In the genomic region with DNA sequence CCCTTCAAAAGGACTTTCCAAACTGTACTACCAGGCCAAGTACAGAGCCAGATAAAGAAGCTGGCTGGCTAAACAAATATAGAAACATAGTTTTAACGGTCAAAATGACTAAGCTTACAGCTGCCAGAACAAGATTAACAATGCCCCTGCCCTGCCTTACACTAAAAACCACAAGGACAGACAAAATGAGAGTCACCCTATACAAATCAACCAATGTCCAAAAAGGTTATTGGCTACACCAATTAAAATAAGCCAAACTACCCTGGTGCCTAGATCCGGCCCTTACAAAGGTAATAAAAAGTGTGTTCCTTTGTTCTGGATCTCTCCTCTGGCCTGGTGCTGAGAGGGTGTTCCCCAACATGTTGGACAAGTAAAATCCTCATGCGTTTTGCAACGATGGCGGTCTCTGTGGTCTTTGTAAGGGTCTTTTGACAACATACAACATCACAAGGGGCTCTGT, we compare ENCODE assay signal across 7 mouse cellular contexts. TPM values are rescaled to one million over a fixed set of nuclear protein-coding genes. Genes with fewer than 3 reads are reported as not detected.
DNase-seq lines count a peak whose midpoint lies in the region; ATAC-seq and TF ChIP-seq lines count a peak whose summit lies in the region.

No protein-coding gene starts in this region.

- no peak for DNase-seq in lung, postnatal 0 days (ENCODE audit: low spot score)
- DNase-seq in lung, postnatal 14 days: no peak
- DNase-seq in embryonic facial prominence, embryonic 14.5 days (ENCODE audit: low spot score): no peak
- DNase-seq in intestine, embryonic 14.5 days (ENCODE audit: low spot score): peak; percentile 54
- DNase-seq in left cerebral cortex, adult 9 months (ENCODE audit: low spot score in 2 of 2): no peak
- no peak for DNase-seq in cerebellum, postnatal 36 days

- peak overlapping the region; percentile 63; the same call in 1 of the 2 replicates for H3K4me2 ChIP-seq in lung, postnatal 0 days (replicated peaks; ENCODE audit: low read depth, low read length)
- H3K4me2 ChIP-seq in embryonic facial prominence, embryonic 14.5 days (ENCODE audit: low read depth, low read length): peak overlapping the region; percentile 60
- H3K4me2 ChIP-seq in intestine, embryonic 14.5 days (ENCODE audit: low read length): peak overlapping the region; percentile 59
- H3K4me2 ChIP-seq in neural tube, embryonic 13.5 days: peak overlapping the region; percentile 57

- H3K4me3 ChIP-seq in lung, postnatal 0 days (ENCODE audit: low read depth, low read length): 0 out of 2 replicates have a peak overlapping the region, but pooled peaks have one; percentile 77
- H3K4me3 ChIP-seq in embryonic facial prominence, embryonic 14.5 days (ENCODE audit: low read depth, low read length): peak overlapping the region; percentile 72
- H3K4me3 ChIP-seq in intestine, embryonic 14.5 days (ENCODE audit: low read depth, low read length): peak overlapping the region; percentile 59
- peak overlapping the region; percentile 79 for H3K4me3 ChIP-seq in neural tube, embryonic 13.5 days

- no peak for TF ChIP-seq CTCF in lung, postnatal 0 days (IDR thresholded peaks at IDR 0.05)

- TF ChIP-seq EP300 in lung, postnatal 0 days (IDR thresholded peaks at IDR 0.05): no peak

- H3K9me3 ChIP-seq in lung, postnatal 0 days (ENCODE audit: low read length): no peaks in the 10 kb centered on the region
- peaks cover 6% of the 10 kb centered on the region; the same call in 1 of the 2 replicates for H3K9me3 ChIP-seq in embryonic facial prominence, embryonic 14.5 days (ENCODE audit: control insufficient read depth, low read length)
- H3K9me3 ChIP-seq in intestine, embryonic 14.5 days (ENCODE audit: control insufficient read depth, low read length): 0 out of 2 replicates have a peak, but pooled peaks cover 3% of the 10 kb centered on the region
- H3K9me3 ChIP-seq in neural tube, embryonic 13.5 days: no peaks in the 10 kb centered on the region

- ATAC-seq in lung, postnatal 0 days: no peak
- ATAC-seq in embryonic facial prominence, embryonic 14.5 days (ENCODE audit: low read depth): no peak
- 0 out of 2 replicates have a peak, but pooled peaks have one; percentile 2 for ATAC-seq in intestine, embryonic 14.5 days (replicated peaks; ENCODE audit: low FRiP score, low TSS enrichment, low read depth)
- no peak; the same call in 1 of the 2 replicates for ATAC-seq in neural tube, embryonic 13.5 days (ENCODE audit: low read depth)

- no peak overlapping the region for H3K9ac ChIP-seq in lung, postnatal 0 days (replicated peaks; ENCODE audit: low read depth)
- no peak overlapping the region for H3K9ac ChIP-seq in embryonic facial prominence, embryonic 14.5 days (ENCODE audit: low read depth, low read length)
- H3K9ac ChIP-seq in intestine, embryonic 14.5 days (ENCODE audit: low read length): no peak overlapping the region
- peak overlapping the region; percentile 91; the same call in 1 of the 2 replicates for H3K9ac ChIP-seq in neural tube, embryonic 13.5 days

- H3K27me3 ChIP-seq in lung, postnatal 0 days (replicated peaks; ENCODE audit: insufficient read depth, low read length): no peaks in the 10 kb centered on the region
- no peaks in the 10 kb centered on the region for H3K27me3 ChIP-seq in embryonic facial prominence, embryonic 14.5 days (replicated peaks; ENCODE audit: control insufficient read depth, insufficient read depth, low read length)
- no peaks in the 10 kb centered on the region for H3K27me3 ChIP-seq in intestine, embryonic 14.5 days (replicated peaks; ENCODE audit: control insufficient read depth, insufficient read depth, low read length)
- no peaks in the 10 kb centered on the region for H3K27me3 ChIP-seq in neural tube, embryonic 13.5 days

- no peaks in the 10 kb centered on the region for H3K36me3 ChIP-seq in lung, postnatal 0 days (ENCODE audit: insufficient read depth, low read length)
- no peaks in the 10 kb centered on the region for H3K36me3 ChIP-seq in embryonic facial prominence, embryonic 14.5 days (ENCODE audit: control insufficient read depth, insufficient read depth, low read length)
- H3K36me3 ChIP-seq in intestine, embryonic 14.5 days (ENCODE audit: control insufficient read depth, insufficient read depth, low read length): no peaks in the 10 kb centered on the region
- H3K36me3 ChIP-seq in neural tube, embryonic 13.5 days: no peaks in the 10 kb centered on the region

- H3K4me1 ChIP-seq in lung, postnatal 0 days (ENCODE audit: insufficient read depth, low read depth, low read length): no peaks in the 10 kb centered on the region
- no peaks in the 10 kb centered on the region for H3K4me1 ChIP-seq in embryonic facial prominence, embryonic 14.5 days (ENCODE audit: control insufficient read depth, insufficient read depth, low read length)
- H3K4me1 ChIP-seq in intestine, embryonic 14.5 days (replicated peaks; ENCODE audit: control insufficient read depth, insufficient read depth, low read length): 0 out of 2 replicates have a peak, but pooled peaks cover 3% of the 10 kb centered on the region
- peaks cover 6% of the 10 kb centered on the region; the same call in 1 of the 2 replicates for H3K4me1 ChIP-seq in neural tube, embryonic 13.5 days (replicated peaks)

- WGBS in lung, postnatal 0 days: 95% methylated on average over 5 of the region's 5 CpGs
- 98% methylated on average over 5 of the region's 5 CpGs for WGBS in embryonic facial prominence, embryonic 14.5 days
- 94% methylated on average over 5 of the region's 5 CpGs for WGBS in intestine, embryonic 14.5 days
- WGBS in neural tube, embryonic 13.5 days: 94% methylated on average over 5 of the region's 5 CpGs

- 0 out of 2 replicates have a peak overlapping the region, but pooled peaks have one; percentile 95 for H3K27ac ChIP-seq in lung, postnatal 0 days (ENCODE audit: low read length)
- peak overlapping the region; percentile 97 for H3K27ac ChIP-seq in embryonic facial prominence, embryonic 14.5 days (replicated peaks; ENCODE audit: low read depth, low read length)
- H3K27ac ChIP-seq in intestine, embryonic 14.5 days (ENCODE audit: low read depth): peak overlapping the region; percentile 92
- H3K27ac ChIP-seq in neural tube, embryonic 13.5 days (replicated peaks): peak overlapping the region; percentile 99

RNA-seq across cellular contexts. Expression of a gene that starts 0.6 kb away (rescaled TPM):
- polyA plus RNA-seq in lung, postnatal 0 days (2015; fragmentation: Nextera tagmentation; extraction: Ambion mirVana): 2.2 and 2.8 TPM in 2 replicates
- polyA plus RNA-seq in embryonic facial prominence, embryonic 14.5 days (2014; fragmentation: Nextera tagmentation; extraction: Ambion mirVana): 3.9 and 5.1 TPM in 2 replicates
- polyA plus RNA-seq in intestine, embryonic 14.5 days (2014; fragmentation: Nextera tagmentation; extraction: Ambion mirVana): 4.1 and 6.4 TPM in 2 replicates
- 12.5 and 15.0 TPM in 2 replicates for polyA plus RNA-seq in neural tube, embryonic 13.5 days (2015; fragmentation: Nextera tagmentation; extraction: Ambion mirVana)

RNA-seq across cellular contexts. Expression of a gene that starts 0.6 kb away (rescaled TPM):
- polyA plus RNA-seq in lung, postnatal 0 days (2015; fragmentation: Nextera tagmentation; extraction: Ambion mirVana): 11.9 and 12.9 TPM in 2 replicates
- polyA plus RNA-seq in embryonic facial prominence, embryonic 14.5 days (2014; fragmentation: Nextera tagmentation; extraction: Ambion mirVana): 18.7 and 20.6 TPM in 2 replicates
- 23.1 and 25.2 TPM in 2 replicates for polyA plus RNA-seq in intestine, embryonic 14.5 days (2014; fragmentation: Nextera tagmentation; extraction: Ambion mirVana)
- polyA plus RNA-seq in neural tube, embryonic 13.5 days (2015; fragmentation: Nextera tagmentation; extraction: Ambion mirVana): 32.4 and 37.9 TPM in 2 replicates

RNA-seq across cellular contexts. Expression of a gene that starts 26.0 kb away (rescaled TPM):
- polyA plus RNA-seq in lung, postnatal 0 days (2015; fragmentation: Nextera tagmentation; extraction: Ambion mirVana): 3.6 and 3.9 TPM in 2 replicates
- polyA plus RNA-seq in embryonic facial prominence, embryonic 14.5 days (2014; fragmentation: Nextera tagmentation; extraction: Ambion mirVana): 7.1 and 7.9 TPM in 2 replicates
- polyA plus RNA-seq in intestine, embryonic 14.5 days (2014; fragmentation: Nextera tagmentation; extraction: Ambion mirVana): 5.8 and 6.9 TPM in 2 replicates
- polyA plus RNA-seq in neural tube, embryonic 13.5 days (2015; fragmentation: Nextera tagmentation; extraction: Ambion mirVana): 5.9 and 7.0 TPM in 2 replicates

RNA-seq across cellular contexts. Expression of a gene that starts 43.0 kb away (rescaled TPM):
- polyA plus RNA-seq in lung, postnatal 0 days (2015; fragmentation: Nextera tagmentation; extraction: Ambion mirVana): 12.3 and 12.8 TPM in 2 replicates
- polyA plus RNA-seq in embryonic facial prominence, embryonic 14.5 days (2014; fragmentation: Nextera tagmentation; extraction: Ambion mirVana): 16.2 and 16.7 TPM in 2 replicates
- polyA plus RNA-seq in intestine, embryonic 14.5 days (2014; fragmentation: Nextera tagmentation; extraction: Ambion mirVana): 24.5 and 28.3 TPM in 2 replicates
- 16.6 and 18.1 TPM in 2 replicates for polyA plus RNA-seq in neural tube, embryonic 13.5 days (2015; fragmentation: Nextera tagmentation; extraction: Ambion mirVana)
